In genomic region chr7:144052076-144052475, GRCm38 (mm10) we compare ENCODE assay signal across 9 mouse cellular contexts. TPM values are rescaled to one million over a fixed set of nuclear protein-coding genes. Genes with fewer than 3 reads are reported as not detected.
DNase-seq lines count a peak whose midpoint lies in the region; ATAC-seq lines count a peak whose summit lies in the region.
"Had no signal": no experiment of that assay in that cellular context is flagged by ENCODE, and none has a peak within 500 bp of the region (broad histone marks: within the 10 kb centered on the region; RNA-seq: fewer than 3 reads in every experiment).

No protein-coding gene starts in this region.

- WGBS in embryonic facial prominence, embryonic 14.5 days = 2% methylated on average over 12 of the region's 12 CpGs
- WGBS in limb, embryonic 11.5 days = 5% methylated on average over 12 of the region's 12 CpGs
- WGBS in stomach, embryonic 15.5 days = 11% methylated on average over 12 of the region's 12 CpGs

- H3K9me3 ChIP-seq in embryonic facial prominence, embryonic 14.5 days (ENCODE audit: control insufficient read depth, low read length) = no peaks in the 10 kb centered on the region
- no peaks in the 10 kb centered on the region for H3K9me3 ChIP-seq in limb, embryonic 11.5 days (ENCODE audit: control insufficient read depth, low read length)
- no peaks in the 10 kb centered on the region for H3K9me3 ChIP-seq in stomach, embryonic 15.5 days
- H3K9me3 ChIP-seq: heart, embryonic 15.5 days had no signal

- no peak overlapping the region for H3K4me2 ChIP-seq in embryonic facial prominence, embryonic 14.5 days (ENCODE audit: low read depth, low read length)
- no peak overlapping the region for H3K4me2 ChIP-seq in limb, embryonic 11.5 days (ENCODE audit: low read depth, severe bottlenecking)
- H3K4me2 ChIP-seq in stomach, embryonic 15.5 days = no peak overlapping the region
- H3K4me2 ChIP-seq: heart, embryonic 15.5 days had no signal

- H3K36me3 ChIP-seq in embryonic facial prominence, embryonic 14.5 days (ENCODE audit: control insufficient read depth, insufficient read depth, low read length) = no peaks in the 10 kb centered on the region
- H3K36me3 ChIP-seq in limb, embryonic 11.5 days (ENCODE audit: control insufficient read depth, insufficient read depth, low read length) = no peaks in the 10 kb centered on the region
- H3K36me3 ChIP-seq in stomach, embryonic 15.5 days = no peaks in the 10 kb centered on the region
- H3K36me3 ChIP-seq: heart, embryonic 15.5 days had no signal

- no peak overlapping the region for H3K9ac ChIP-seq in embryonic facial prominence, embryonic 14.5 days (ENCODE audit: low read depth, low read length)
- no peak overlapping the region for H3K9ac ChIP-seq in limb, embryonic 11.5 days (ENCODE audit: low read length)
- no peak overlapping the region for H3K9ac ChIP-seq in stomach, embryonic 15.5 days
- H3K9ac ChIP-seq: heart, embryonic 15.5 days had no signal

- no peak overlapping the region for H3K4me3 ChIP-seq in embryonic facial prominence, embryonic 14.5 days (ENCODE audit: low read depth, low read length)
- H3K4me3 ChIP-seq in limb, embryonic 11.5 days (ENCODE audit: low read depth, low read length) = no peak overlapping the region
- H3K4me3 ChIP-seq in stomach, embryonic 15.5 days (replicated peaks) = no peak overlapping the region
- H3K4me3 ChIP-seq: heart, embryonic 15.5 days had no signal

- H3K4me1 ChIP-seq in embryonic facial prominence, embryonic 14.5 days (ENCODE audit: control insufficient read depth, insufficient read depth, low read length) = no peaks in the 10 kb centered on the region
- H3K4me1 ChIP-seq in limb, embryonic 11.5 days (ENCODE audit: control insufficient read depth, insufficient read depth, low read length) = no peaks in the 10 kb centered on the region
- no peaks in the 10 kb centered on the region for H3K4me1 ChIP-seq in stomach, embryonic 15.5 days

- peak; percentile 12 for DNase-seq in ovary, adult 18-20 months (ENCODE audit: low spot score)
- DNase-seq in ovary, postnatal 10 days (ENCODE audit: low spot score) = no peak
- peak; percentile 38 for DNase-seq in embryonic facial prominence, embryonic 14.5 days (ENCODE audit: low spot score)
- DNase-seq in limb, embryonic 11.5 days (ENCODE audit: low spot score) = peak; percentile 48
- DNase-seq in frontal cortex, postnatal 10 days (ENCODE audit: low spot score in 2 of 2) = no peak
- no peak for DNase-seq in right cerebral cortex, adult 18-20 months
- no peak for DNase-seq in left cerebral cortex, adult 18-20 months (ENCODE audit: low spot score in 2 of 2)

- no peak overlapping the region for H3K27ac ChIP-seq in embryonic facial prominence, embryonic 14.5 days (replicated peaks; ENCODE audit: low read depth, low read length)
- H3K27ac ChIP-seq in limb, embryonic 11.5 days (replicated peaks; ENCODE audit: low read depth, low read length) = no peak overlapping the region
- H3K27ac ChIP-seq in stomach, embryonic 15.5 days = 0 out of 2 replicates have a peak overlapping the region, but pooled peaks have one; percentile 11
- H3K27ac ChIP-seq: heart, embryonic 15.5 days had no signal

- no peak for ATAC-seq in embryonic facial prominence, embryonic 14.5 days (ENCODE audit: low read depth)
- ATAC-seq in limb, embryonic 11.5 days (ENCODE audit: insufficient number of reproducible peaks, low FRiP score, low TSS enrichment, low read depth) = no peak
- peak; percentile 50 for ATAC-seq in stomach, embryonic 15.5 days (ENCODE audit: insufficient read depth, low FRiP score, low read depth)

- no peaks in the 10 kb centered on the region for H3K27me3 ChIP-seq in embryonic facial prominence, embryonic 14.5 days (replicated peaks; ENCODE audit: control insufficient read depth, insufficient read depth, low read length)
- H3K27me3 ChIP-seq in limb, embryonic 11.5 days (ENCODE audit: control insufficient read depth, insufficient read depth, low read length) = no peaks in the 10 kb centered on the region
- no peaks in the 10 kb centered on the region for H3K27me3 ChIP-seq in stomach, embryonic 15.5 days (replicated peaks)
- H3K27me3 ChIP-seq: heart, embryonic 15.5 days had no signal

RNA-seq across cellular contexts. Expression of gene Shank2, which starts 50.3 kb away (rescaled TPM):
- polyA plus RNA-seq in embryonic facial prominence, embryonic 14.5 days (2014; fragmentation: Nextera tagmentation; extraction: Ambion mirVana) = 0.72 and 1.0 TPM in 2 replicates
- polyA plus RNA-seq in limb, embryonic 11.5 days (2014; fragmentation: Nextera tagmentation; extraction: Ambion mirVana) = 0.51 and 0.68 TPM in 2 replicates
- 2.1 and 2.3 TPM in 2 replicates for polyA plus RNA-seq in stomach, embryonic 15.5 days (2015; fragmentation: Nextera tagmentation; extraction: Ambion mirVana)
- total RNA-seq in left cerebral cortex, adult 18-20 months (2021) = 100 to 1,000 TPM; 124 to 128 TPM

Comparison
In these comparisons a context has a peak if more than half of its experiments do, and no peak if none do; other contexts are left out.
1. DNase-seq: peak in ovary, adult 18-20 months (single experiment), embryonic facial prominence, embryonic 14.5 days (single experiment) and limb, embryonic 11.5 days (single experiment); none in ovary, postnatal 10 days (single experiment), frontal cortex, postnatal 10 days (0 of 2), right cerebral cortex, adult 18-20 months (single experiment) and left cerebral cortex, adult 18-20 months (0 of 2).